Mouse (Mus musculus): ENCODE results near the gene Vegfb.
"Not testable (repeated sequence)": the region's sequence is repeated elsewhere in the genome, so short reads cannot be mapped to it uniquely, and the experiment has no call there.

Gene Vegfb

DNA sequence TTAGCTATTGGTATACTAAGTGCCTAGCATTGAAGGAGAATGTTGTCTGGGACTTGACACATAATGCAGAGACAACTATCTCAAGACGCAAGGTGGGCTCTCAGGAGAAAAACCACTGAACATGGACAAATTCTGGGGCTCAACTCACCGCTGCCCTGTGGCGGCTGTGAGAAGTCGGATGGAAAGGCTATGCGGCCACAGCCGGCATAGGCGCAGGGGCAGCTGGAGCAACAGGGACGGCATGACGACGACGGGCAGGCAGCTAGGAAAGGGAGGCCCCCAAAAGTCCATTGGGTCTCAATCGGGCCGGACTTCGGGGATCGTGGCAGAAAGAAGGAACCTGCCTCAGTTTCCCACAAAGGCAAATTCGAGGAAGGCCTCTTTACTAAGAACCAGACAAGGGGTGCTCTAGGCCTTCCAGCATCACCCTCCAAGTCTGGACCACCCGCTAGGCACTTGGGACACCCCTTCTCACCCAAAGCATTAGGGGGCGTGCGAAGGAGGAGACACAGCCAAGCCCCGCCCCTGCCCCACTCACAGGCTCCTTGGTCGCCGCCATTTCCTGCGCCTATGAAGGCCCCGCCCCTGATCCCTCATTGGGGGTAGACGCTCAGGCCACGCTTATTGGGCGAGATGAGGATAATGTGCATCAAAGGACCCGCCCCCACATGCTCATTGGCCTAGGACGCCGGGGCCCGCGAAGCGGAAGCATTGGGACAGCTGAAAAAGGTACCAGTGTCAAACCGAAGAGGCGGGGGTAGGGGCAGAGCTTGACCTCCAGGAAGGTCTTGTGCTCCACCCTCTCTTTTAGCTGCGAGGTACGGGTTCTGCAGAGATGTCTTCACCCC, 4.8 kb upstream of the Vegfb start, which contains the start of gene Dnajc4:
TSS of gene Dnajc4 (minus strand) at position 562 of the 848 bp plus-strand sequence.
- DNase-seq (ENCODE audit: low read depth): peak; percentile 99

DNA sequence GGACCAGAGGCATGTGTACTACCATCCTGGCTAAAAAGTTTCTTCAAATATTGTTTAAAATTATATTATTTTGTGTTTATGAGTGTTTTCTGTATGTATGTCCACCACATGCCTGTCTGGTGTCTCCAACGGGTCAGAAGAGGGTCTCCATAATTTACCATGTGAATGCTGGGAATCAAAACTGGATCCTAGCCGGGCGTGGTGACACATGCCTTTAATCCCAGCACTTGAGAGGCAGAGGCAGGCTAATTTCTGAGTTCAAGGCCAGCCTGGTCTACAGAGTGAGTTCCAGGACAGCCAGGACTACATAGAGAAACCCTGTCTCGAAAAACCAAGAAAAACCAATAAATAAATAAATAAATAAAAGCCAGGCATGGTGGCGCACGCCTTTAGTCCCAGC, 3.7 kb upstream of the Vegfb start:
- DNase-seq (ENCODE audit: low read depth): not testable (repeated sequence)

DNA sequence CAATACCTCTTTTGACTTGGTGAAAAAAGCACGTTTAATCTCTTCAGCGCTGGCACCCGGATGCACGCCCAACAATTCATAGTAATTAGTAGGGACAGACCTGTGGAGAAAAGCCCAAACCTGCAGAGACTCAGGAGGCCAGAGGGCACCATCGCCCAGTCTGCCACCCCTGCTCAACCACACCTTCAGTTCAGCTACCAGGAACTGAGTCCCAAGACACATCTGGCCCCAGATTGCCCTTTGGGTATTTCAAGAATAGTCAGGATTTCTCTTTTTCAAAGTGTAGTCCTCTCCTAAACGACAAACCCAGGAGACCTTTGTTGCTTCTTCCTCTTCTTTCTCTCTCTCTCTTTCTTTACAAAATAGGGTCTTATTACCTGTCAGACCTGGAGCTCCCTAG, 3.3 kb upstream of the Vegfb start:
- DNase-seq (ENCODE audit: low read depth): no peak

DNA sequence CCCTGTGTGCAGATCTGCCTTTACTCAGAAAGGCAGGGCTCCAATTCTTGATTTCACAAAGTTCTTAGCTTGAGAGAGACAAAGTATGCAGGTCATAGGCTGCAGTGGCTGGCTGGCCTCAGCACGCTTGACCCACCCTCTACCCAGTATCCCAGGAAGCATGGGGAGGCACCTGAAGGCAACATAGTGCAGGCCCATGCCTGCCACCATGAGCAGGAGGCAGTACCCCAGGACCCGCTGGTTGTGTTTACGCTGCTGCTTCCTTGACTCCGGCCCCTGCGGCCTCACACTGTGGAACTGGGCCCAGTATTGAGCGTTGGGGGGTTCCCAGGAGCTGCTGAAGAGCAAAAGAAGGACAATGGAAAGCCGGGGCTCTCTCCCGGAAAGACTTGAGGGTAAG, 1.8 kb upstream of the Vegfb start:
- no peak for DNase-seq (ENCODE audit: low read depth)

DNA sequence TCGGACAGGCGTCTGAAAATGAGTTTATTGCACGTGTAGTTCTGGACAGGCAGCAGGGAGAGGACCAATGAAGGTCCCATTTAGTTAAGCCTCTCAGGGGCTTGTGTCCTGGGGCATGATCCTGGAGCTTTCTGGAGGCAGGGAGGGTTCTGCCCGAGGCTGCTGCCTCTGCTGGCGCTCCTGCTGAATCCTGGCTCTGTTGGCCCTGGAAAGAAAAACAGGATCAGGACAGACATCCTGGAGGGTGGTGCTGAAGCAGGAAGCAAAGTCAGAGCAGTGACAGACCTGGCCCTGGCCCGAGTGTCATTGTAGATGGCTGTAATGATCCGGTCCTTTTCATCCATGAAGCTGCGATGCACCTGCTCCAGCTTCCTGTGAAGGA, 444 bp upstream of the Vegfb start:
- no peak for DNase-seq (ENCODE audit: low read depth)

DNA sequence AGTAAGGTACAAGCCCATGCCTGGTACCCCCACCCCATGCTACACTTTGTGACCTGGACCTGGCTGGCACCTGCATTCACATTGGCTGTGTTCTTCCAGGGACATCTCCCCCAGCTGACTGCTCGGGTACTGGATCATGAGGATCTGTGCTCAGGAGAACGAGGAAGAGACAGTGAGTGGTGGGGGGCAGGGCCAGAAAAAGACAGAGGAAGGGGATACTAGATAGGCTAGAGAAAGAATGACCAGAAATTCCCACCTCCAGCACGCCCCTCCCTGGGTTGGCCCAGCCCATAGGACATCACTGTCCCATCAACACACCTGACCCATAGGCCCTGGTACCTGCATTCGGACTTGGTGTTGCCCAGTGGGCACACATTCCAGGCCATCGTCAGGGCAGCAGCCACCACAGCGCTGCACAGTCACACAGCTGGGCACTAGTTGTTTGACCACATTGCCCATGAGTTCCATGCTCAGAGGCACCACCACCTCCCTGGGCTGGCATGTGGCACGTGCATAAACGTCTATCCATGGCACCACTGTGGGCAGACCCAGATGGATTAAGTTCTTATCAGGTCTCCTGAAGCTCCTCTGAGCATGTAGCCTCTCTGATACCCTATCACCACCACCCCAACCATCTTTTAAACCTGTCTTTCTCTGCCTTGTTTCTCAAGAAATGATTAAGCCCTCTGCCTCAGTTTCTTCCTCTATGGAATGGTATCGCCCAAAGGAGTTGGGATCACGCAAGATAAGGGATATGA, 1.3 kb downstream of the Vegfb start:
- DNase-seq (ENCODE audit: low read depth): no peak

DNA sequence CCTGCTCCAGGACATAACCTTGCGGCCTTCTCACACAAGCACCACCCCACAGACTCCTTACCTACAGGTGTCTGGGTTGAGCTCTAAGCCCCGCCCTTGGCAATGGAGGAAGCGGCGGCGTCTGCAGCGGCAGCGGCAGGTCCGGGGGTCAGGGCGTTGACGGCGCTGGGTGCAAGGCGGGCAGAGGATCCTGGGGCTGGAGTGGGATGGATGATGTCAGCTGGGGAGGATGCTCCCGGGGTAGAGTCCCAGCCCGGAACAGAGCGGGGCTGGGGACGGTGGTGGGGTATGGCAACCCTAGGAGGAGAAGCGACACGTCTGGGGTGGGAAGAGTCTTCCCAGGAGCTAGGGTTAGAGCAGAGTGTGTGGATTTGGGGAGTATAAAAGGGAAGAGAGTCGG, 2.2 kb downstream of the Vegfb start:
- no peak for DNase-seq (ENCODE audit: low read depth)

DNA sequence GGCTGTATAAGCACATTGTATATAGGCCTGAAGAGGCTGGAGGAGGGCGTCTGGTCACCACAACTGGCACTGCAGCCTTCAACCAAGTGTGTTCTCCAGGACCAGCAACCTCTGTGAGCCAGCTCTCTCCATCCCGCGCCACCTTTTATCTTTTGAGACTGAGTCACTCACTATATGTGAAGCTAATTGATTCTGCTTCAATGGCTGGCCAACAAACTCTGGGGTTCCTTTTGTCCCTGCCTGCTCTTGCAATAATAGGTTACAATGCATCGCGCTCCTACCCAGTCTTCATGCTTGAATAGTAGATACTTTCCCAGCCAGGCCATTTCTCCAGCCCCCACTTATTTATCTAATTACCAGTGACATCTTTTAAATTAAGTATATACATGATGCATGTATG, 3.8 kb downstream of the Vegfb start:
- no peak for DNase-seq (ENCODE audit: low read depth)

DNA sequence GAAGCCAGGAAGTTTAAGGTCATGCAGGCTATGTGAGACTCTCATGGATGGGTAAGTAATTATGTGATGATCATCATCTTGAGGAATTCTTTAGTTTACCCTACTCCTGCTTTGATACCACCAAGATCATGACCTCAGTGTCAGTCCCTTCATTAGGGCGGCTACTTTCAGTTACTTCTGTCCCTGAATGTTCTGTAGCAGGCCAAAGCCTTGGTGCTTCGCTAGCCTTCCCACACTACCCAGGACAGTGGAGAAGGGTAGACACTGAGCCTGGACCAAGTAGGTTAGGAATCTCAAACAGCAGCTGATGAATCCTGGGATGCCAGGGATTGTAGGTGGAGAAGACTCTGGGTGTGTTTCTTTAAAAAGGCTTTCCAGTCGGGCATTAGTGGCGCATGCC, 6.0 kb downstream of the Vegfb start:
- DNase-seq (ENCODE audit: low read depth): no peak

DNA sequence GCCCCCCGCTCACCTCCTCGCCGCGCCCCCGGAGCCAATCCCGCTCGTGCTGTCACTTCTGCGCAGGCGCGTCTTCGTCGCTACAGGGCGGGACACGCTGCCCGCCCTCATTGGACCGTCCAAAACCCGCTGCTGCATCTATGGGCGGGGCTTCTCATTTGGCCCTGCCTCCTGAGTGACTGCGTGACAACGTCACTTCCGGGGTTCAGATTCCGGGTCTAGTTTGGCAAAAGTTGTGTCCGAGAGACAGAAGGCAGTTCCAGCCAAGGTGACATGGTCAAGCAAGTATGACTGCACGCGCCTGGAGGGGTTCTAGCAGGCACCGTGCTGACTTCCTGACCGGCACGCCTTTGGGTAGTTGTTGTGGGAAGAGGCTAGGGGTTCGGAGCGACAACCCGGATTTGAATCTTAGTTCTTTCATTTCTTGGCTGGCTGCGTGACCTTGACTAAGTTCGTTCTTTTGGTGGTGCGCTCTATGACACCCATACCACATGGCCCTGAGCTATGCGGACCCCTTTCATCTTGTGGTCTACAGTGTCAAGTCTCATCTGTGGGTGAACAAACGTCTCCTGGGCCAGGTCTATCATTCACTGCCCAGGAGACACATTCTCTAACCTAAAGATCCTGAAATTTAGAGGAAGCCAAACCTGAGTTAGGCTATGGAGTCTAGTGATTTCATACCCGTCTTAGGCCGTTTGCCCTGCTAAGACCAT, 6.9 kb downstream of the Vegfb start, which contains the start of gene Fkbp2:
TSS of gene Fkbp2 (minus strand) at position 121 of the 713 bp plus-strand sequence.
- DNase-seq (ENCODE audit: low read depth): peak; percentile 100

DNA sequence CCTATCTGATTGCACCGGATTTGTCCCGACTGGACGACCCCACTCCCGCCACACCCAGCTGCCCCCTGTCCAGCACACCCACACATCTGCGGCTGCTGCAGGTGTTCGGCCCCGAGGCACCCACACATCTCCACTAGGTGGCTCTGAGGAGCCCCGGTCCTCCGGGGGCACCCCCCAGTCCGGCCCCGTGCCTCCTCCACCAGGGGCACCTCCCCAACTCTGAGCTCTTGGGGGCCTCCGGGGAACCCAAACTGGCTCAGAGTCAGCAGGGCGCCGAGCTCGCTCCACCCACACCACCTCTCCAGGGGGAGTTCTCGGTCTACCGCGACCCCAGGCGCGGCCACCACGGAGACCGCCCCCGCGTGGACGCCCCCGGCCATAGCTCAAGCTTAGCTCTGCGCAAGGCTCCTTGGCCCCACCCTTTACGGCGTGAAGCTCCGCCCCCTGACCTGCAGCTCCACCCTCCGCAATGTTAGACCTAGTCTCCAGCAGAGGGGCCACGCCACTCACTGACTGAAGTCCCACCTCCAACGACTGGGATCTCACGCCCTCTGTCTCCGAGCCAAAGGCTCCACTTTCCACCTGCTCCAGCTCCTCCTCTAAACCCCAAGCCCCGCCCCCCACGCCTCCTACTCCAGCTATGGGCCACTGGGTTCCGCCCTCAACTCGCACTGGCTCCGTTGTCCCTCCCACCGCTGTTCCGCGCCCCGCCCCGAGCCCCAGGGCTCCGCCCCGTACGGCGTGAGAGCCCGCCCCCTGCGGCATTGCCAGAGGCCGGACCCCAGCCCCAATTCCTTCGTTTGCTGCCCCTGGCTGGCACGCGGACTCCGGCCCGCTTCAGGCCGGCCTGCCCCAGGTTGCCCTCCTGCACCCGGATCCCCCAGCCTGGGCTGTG, 7.7 kb downstream of the Vegfb start:
- DNase-seq (ENCODE audit: low read depth): peak; percentile 100

DNA sequence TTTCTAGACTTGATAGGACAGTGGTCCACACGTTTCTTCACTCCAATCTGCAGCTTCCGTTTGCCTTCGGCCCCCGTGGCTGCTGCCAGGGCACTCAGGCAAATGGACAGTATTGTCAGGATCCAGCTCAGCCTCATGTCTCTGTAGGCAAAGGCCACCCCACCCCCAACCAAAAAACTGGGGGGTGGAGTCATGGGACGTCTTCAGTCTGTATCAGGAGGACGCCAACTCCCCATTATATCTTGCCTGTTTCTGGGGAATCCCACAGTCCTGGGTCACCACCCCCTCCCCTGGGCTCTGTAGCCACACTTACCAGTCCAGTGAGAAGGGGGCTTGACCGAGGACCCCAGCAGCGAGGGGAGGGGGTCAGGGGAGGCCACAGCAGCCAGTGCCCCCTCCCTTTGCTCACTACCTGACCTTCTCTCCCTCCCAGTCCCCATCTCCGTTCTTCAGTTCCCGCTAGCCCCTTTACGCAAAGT, 8.4 kb downstream of the Vegfb start:
- DNase-seq (ENCODE audit: low read depth): peak; percentile 68

DNA sequence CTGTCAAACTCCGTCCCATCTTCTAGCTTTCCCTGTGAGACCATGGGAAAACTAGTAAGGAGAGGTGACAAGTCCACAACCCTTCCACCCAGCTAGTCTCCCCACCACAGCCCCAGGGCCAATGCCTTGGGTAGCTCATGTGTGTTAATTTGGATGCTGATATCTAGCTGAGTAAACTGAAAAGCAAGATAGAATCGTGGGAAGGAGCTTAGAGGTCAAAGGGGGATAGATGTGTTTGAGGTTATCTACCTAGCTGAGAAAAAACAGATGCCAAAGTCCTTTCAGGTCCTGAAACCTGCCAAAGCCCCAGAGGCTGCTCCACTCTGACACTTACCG, 8.8 kb downstream of the Vegfb start:
- DNase-seq (ENCODE audit: low read depth): no peak

DNA sequence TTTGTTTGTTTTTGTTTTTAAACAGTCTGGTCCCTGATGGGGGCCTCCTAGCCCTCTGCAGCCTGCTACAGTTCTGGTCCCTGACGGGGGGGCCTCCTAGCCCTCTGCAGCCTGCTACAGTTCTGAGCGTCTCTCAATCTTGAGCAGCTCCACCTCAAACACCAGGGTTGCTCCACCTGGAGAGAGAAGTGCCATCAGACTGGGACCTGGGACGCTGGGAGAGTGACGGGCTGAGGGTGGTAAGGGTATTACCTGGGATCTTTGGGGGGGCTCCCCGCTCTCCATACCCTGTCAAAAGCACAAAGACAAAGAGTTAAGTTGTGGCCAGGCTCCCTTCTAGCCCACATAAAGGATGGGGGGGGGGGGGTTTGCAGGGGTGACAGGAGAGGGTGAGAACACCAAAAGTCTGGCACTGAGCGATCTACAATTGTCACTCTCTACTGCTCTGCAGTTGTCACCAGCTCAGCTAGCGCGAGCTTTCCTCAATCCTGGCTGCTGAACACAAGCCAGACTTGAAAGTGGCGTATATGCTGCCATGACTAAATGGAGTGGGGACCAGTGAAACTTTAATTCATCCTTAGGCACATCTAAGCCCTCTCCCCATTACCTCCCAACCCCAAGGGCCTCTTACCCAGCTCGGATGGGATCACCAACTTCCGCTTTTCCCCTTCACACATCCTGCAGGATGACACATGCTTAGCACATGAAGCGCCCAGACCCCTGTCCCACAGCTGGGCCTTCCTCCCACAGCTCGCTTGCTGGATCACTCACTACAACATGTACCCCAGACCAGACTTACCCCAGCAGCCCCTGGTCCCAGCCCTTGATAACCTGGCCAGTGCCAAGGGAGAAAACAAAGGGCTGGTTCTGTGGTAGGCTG, 9.5 kb downstream of the Vegfb start:
- peak; percentile 15 for DNase-seq (ENCODE audit: low read depth)

DNA sequence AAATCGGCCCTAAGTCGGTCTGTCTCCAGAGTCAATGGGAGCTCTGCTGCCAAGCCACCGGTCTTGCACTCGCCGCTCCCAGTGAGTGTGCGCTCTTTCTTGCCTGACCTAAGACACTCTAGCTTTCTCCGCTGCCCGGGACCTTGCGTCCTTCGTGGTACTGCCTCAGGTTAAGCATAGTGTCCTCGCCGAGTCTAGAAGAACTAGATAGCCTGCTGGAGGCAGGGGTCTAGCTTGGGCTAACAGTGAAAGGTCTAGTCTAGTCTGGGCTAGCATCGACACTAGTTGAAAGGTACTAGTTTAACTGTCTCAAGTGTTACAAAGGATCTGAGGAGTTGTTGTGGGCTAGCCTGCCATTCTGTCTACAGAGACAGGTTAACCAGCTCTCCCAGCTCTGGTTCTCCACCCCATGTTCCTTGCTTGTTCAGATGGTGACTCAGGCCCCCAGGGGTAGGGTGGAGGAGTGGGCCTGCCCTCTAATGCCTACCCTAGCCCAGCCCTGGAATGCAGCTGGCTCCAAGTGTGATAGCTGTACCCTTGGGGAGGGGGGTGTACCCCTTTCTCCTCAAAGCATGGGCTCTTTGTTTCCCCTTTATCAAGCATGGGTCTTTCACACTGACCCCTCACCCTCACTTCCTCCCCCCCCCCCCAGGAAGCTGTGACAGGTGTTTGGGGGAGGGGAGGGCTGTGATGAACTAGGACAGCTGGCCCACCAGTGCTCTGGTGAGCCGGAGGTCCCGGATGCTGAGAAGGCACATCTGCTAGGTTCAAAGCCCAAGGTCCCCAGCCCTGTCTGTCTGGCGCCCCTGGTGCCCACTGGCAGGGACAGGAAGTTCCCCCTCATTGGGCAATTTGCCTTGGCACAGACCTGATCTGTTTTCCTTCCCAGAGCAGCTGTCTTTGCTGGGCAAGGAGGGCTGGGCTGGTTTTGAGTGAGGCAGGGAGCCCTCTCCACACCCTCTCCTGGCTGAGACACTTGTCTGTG, 11.6 kb downstream of the Vegfb start, which contains the start of gene Plcb3:
TSS of gene Plcb3 (minus strand) at position 934 of the 985 bp plus-strand sequence.
- DNase-seq (ENCODE audit: low read depth): peak; percentile 74

DNA sequence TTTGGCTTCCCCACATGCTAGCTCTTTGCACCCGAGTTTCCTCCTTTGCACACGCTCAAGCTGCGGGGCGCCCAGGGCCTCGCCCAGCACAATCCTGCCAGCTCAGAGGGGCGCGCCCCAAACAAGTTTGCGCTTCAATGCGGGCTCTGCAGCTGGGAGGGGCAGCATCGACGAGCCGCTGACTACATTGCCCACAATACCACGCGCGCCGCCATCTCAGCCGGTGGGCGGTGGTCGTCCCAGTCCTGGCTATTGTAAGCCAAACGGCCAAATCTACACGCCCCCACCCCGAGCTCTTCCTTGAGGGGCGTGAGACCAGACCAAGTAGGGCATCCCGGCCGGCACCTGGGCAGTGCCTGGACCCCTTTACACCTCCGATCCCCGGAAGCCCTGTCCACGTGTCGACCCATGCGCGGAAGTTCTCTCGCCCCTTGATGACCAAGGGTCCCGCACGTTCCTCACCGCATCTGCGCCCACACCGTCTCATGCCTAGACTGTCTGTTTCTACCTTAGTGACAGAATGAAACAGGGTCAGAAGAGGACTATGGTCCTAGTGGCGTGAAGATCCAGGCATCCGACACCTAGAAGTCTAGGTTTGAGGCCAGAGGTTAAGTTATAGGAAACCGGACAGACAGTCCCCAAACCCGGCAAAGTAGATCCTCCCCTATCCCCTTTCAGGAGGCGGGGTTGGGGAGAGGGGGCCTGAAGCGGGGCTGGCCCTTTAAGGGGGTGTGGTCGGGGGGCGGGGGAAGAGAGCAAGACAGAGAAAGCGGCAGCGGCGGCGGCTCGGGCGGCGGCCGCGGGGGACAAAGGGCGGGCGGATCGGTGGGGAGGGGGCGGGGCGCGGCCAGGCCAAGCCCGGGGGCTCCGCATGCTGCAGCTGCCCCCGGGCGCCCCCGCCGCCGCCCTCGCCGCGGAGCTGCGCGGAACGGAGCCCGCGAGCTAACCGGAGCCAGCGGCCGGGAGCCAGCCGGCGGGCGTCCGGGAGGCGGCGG, 12.9 kb downstream of the Vegfb start, which contains the start of gene Ppp1r14b:
TSS of gene Ppp1r14b (plus strand) at position 758 of the 995 bp plus-strand sequence.
- DNase-seq (ENCODE audit: low read depth): peak; percentile 88

DNA sequence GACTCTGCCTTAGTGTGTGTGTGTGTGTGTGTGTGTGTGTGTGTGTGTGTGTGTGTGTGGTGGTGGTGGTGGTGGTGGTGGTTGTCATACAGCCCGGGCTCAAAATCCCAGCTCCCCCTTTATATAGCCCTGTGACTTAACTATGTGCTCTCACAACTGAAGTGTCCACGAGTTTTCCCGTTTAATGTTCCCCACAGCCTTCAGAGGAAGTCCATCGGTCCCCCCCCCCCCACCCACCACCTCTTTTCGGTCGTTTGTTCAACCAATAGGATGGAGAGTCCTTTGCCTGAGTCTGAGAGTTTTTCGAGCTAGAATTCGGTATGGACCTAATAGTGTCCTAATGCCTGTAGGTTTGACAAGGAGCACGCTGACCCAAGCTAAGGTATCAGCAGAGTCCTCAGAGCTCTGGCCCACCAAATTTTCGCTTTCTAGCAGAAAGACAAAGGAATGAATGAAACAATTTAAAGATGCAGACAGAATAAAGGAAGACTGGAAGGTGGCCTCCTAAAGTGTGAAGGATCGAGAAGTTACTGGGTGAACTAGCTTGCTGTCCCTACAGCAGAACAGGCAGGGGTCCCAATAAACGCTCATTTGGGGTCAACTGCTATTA, 13.8 kb downstream of the Vegfb start:
- DNase-seq (ENCODE audit: low read depth): no peak

All from induced T-regulatory cell, adult 2 months (primary cell).